Mouse (Mus musculus) forebrain, embryonic 16.5 days (tissue): ENCODE measurements around the gene Tmem104. TPM values are rescaled to one million over a fixed set of nuclear protein-coding genes. Genes with fewer than 3 reads are reported as not detected.

Experiments
- ATAC-seq: fragments of 200-750 bp; cut with Nextera tagmentation; 2 replicates; pipeline ENCODE4 v1.8.0; 2017; ENCODE audit warnings: mild to moderate bottlenecking, moderate library complexity
- H3K27ac ChIP-seq: fragments of 300-500 bp; sonication (generic); 2 replicates; pipeline ENCODE4 v1.5.1; 2014; ENCODE audit warnings: low read length, control low read depth
- H3K27me3 ChIP-seq: fragments of 300-500 bp; sonication (generic); replicated peaks from 2 replicates; pipeline ENCODE4 v1.6.1; 2014; ENCODE audit warnings: low read length; ENCODE audit not compliant: control insufficient read depth, insufficient read depth
- H3K36me3 ChIP-seq: fragments of 300-500 bp; sonication (generic); 2 replicates; pipeline ENCODE4 v1.6.1; 2014; ENCODE audit not compliant: control insufficient read depth, insufficient read depth
- H3K4me1 ChIP-seq: fragments of 300-500 bp; sonication (generic); replicated peaks from 2 replicates; pipeline ENCODE4 v1.6.1; 2014; ENCODE audit warnings: low read length; ENCODE audit not compliant: control insufficient read depth, insufficient read depth
- H3K4me2 ChIP-seq: fragments of 300-500 bp; sonication (generic); 2 replicates; pipeline ENCODE4 v1.6.1; 2014; ENCODE audit warnings: mild to moderate bottlenecking, low read length, control low read depth
- H3K4me3 ChIP-seq: fragments of 300-500 bp; sonication (generic); replicated peaks from 2 replicates; pipeline ENCODE4 v1.5.1; 2014; ENCODE audit warnings: mild to moderate bottlenecking, low read length, control low read depth
- H3K9ac ChIP-seq: fragments of 300-500 bp; sonication (generic); replicated peaks from 2 replicates; pipeline ENCODE4 v1.6.1; 2014; ENCODE audit warnings: low read depth, low read length, control low read depth
- H3K9me3 ChIP-seq: fragments of 300-500 bp; sonication (generic); 2 replicates; pipeline ENCODE4 v1.6.1; 2016; ENCODE audit warnings: low read length; ENCODE audit not compliant: control insufficient read depth
- WGBS: fragments of 180-500 bp; shearing (Covaris S2); extraction: QIAGEN DNeasy Blood & Tissue Kit; methylation state at CpG from one replicate; pipeline ENCODE4 v1.1.7; 2014; 5-methylcytosine and 5-hydroxymethylcytosine counted together
- polyA plus RNA-seq: library from polyadenylated mRNA; unstranded; fragments of >200 nt; fragmentation: Nextera tagmentation; extraction: Ambion mirVana; gene quantifications from 2 replicates; pipeline ENCODE4 v1.2.1, GENCODE M21; 2015

Tmem104 gene
- polyA plus RNA-seq, 1 experiment from 2014 or later: 11.2 TPM

DNA sequence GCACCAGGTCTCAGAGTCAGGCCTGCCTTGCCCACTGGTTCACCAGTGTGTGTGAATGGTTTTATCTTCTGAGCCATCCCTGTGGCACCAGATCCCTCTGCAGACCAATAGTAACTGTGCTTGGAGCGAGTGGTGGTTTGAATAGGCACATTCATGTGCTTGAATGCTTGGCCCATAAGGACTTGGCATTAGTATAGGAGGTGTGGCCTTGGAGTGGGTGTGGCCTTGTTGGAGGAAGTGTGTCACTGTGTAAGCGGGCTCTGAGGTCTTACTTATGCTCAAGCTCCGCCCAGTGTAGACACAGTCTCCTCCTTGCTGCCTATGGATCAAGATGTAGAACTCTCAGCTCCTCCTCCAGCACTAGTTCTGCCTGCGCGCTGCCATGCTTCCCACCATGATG is 100.1 kb downstream of the Tmem104 start:
- Histone ChIP-seq H3K27ac (no peak overlapping the region), H3K9me3 (no peaks in the 10 kb centered on the region), H3K9ac (no peak overlapping the region), H3K4me1 (peaks cover 15% of the 10 kb centered on the region), H3K27me3 (no peaks in the 10 kb centered on the region), H3K4me3 (no peak overlapping the region), H3K36me3 (no peaks in the 10 kb centered on the region), H3K4me2 (no peak overlapping the region)
- WGBS: 77% methylated on average over 5 of the region's 5 CpGs
- no peak for ATAC-seq

DNA sequence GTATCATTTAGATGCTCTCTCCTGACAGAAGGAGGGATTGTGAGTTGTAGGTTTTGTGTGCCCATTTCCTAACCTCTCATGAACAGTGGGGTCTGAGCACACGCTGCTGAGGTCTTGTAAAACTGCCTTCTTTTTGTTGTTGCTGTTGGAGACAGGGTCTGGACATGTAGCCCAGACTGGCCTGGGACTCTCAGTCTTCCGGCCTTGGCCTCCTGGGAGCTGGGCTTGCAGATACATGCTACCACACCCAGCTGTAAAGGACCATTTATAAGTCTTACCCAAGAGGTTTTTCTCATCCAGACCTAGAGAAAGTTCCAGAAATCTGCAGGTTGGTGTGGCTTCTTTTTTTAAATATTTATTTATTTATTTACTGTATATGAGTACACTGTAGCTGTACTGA is 101.0 kb downstream of the Tmem104 start:
- H3K9me3 ChIP-seq: no peaks in the 10 kb centered on the region
- H3K36me3 ChIP-seq: no peaks in the 10 kb centered on the region
- H3K4me2 ChIP-seq: no peak overlapping the region
- H3K27ac ChIP-seq: no peak overlapping the region
- peaks cover 15% of the 10 kb centered on the region for H3K4me1 ChIP-seq
- no peak overlapping the region for H3K4me3 ChIP-seq
- ATAC-seq: no peak
- WGBS: 77% methylated on average over 2 of the region's 2 CpGs
- no peak overlapping the region for H3K9ac ChIP-seq
- no peaks in the 10 kb centered on the region for H3K27me3 ChIP-seq

DNA sequence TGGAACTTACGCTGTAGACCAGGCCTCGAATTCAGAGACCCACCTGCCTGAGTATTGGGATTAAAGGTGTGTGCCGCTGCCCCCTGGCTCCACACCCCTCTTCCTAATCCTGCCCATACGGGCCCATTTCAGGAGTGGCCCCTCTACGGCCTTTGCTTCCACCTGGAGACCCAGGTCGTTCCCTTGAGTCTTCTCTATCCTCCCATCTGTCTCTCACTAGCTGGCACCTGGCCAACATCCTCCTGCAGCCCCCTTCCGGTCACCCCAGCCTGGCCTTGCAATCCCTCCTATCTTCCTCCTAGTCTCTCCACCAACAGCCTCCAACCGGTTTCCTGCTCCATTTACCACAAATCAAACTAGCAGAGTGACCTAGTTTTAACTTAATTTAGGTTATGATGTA is 102.6 kb downstream of the Tmem104 start:
- ATAC-seq: no peak
- Histone ChIP-seq H3K27me3 (no peaks in the 10 kb centered on the region), H3K36me3 (no peaks in the 10 kb centered on the region), H3K27ac (no peak overlapping the region), H3K4me3 (no peak overlapping the region), H3K9ac (no peak overlapping the region), H3K9me3 (no peaks in the 10 kb centered on the region), H3K4me1 (peaks cover 15% of the 10 kb centered on the region), H3K4me2 (no peak overlapping the region)
- WGBS: 82% methylated on average over 8 of the region's 8 CpGs

DNA sequence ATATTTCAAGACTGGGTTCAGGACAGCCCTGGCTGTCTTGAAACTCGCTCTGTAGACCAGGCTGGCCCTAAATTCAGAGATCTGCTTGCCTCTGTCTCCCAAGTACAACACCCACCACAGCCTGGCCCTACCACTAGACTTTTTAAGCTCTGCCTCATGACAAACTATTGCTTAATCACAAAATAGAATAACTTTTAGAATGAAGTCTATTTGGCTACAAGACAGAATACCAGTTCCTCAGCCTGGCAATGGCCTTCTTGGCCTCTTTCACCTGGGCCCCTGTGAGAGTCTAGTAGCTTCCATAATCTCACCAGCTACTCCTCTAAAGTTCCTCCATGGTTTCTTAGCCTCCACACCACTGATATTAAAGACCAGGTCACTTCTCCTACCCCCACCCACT is 103.0 kb downstream of the Tmem104 start:
- H3K27ac ChIP-seq: no peak overlapping the region
- H3K9me3 ChIP-seq: no peaks in the 10 kb centered on the region
- H3K27me3 ChIP-seq: no peaks in the 10 kb centered on the region
- no peak overlapping the region for H3K9ac ChIP-seq
- H3K4me3 ChIP-seq: no peak overlapping the region
- no peak overlapping the region for H3K4me2 ChIP-seq
- ATAC-seq: no peak
- H3K36me3 ChIP-seq: no peaks in the 10 kb centered on the region
- WGBS: 89% methylated on average over 1 of the region's 1 CpGs
- peaks cover 15% of the 10 kb centered on the region for H3K4me1 ChIP-seq

DNA sequence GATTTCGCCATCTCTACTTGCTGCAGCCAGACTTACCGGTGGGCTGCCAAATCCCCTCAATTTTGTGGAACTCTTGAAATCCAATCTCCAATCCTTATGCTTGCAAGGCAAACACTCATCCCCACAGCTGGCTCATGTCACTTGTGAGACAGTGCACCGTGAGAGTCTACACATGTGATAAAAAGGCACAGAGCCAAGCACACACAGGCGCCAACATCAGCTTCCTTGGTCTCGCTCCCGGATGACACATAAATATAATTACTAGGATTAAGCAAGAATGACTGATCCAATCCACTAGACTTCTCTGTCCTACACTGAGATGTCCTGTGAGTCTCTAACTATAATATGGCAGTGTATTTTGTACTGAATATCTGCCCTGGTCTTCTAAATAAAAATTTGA is 103.6 kb downstream of the Tmem104 start:
- no peaks in the 10 kb centered on the region for H3K9me3 ChIP-seq
- H3K9ac ChIP-seq: no peak overlapping the region
- 70% methylated on average over 6 of the region's 6 CpGs for WGBS
- H3K4me2 ChIP-seq: no peak overlapping the region
- no peak overlapping the region for H3K27ac ChIP-seq
- no peak; the same call in 1 of the 2 replicates for ATAC-seq
- H3K4me1 ChIP-seq: peaks cover 13% of the 10 kb centered on the region
- no peak overlapping the region for H3K4me3 ChIP-seq
- no peaks in the 10 kb centered on the region for H3K27me3 ChIP-seq
- no peaks in the 10 kb centered on the region for H3K36me3 ChIP-seq

DNA sequence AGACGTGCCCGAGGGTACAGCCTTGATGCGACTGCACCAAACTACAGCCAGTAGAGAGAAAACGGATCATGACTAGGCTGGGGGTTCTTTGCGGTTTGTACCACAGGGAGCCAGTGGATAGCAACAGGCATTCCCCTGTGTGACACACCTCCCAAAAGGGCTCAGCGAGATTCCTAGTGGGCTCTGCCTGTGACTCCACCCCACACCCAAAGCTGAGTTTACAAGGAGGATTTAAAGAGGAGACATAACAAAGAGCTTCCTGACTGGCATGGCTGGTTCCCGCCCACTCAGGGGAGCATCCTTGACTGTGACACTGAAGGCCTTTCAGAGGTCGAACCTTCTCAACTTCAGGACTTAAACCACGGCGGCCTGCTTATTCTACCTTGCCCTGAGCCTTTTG is 104.2 kb downstream of the Tmem104 start:
- H3K27ac ChIP-seq: no peak overlapping the region
- no peak for ATAC-seq
- no peak overlapping the region for H3K4me3 ChIP-seq
- H3K4me2 ChIP-seq: no peak overlapping the region
- H3K27me3 ChIP-seq: no peaks in the 10 kb centered on the region
- H3K9me3 ChIP-seq: no peaks in the 10 kb centered on the region
- H3K36me3 ChIP-seq: no peaks in the 10 kb centered on the region
- H3K9ac ChIP-seq: no peak overlapping the region
- peaks cover 7% of the 10 kb centered on the region for H3K4me1 ChIP-seq
- WGBS: 81% methylated on average over 10 of the region's 10 CpGs

DNA sequence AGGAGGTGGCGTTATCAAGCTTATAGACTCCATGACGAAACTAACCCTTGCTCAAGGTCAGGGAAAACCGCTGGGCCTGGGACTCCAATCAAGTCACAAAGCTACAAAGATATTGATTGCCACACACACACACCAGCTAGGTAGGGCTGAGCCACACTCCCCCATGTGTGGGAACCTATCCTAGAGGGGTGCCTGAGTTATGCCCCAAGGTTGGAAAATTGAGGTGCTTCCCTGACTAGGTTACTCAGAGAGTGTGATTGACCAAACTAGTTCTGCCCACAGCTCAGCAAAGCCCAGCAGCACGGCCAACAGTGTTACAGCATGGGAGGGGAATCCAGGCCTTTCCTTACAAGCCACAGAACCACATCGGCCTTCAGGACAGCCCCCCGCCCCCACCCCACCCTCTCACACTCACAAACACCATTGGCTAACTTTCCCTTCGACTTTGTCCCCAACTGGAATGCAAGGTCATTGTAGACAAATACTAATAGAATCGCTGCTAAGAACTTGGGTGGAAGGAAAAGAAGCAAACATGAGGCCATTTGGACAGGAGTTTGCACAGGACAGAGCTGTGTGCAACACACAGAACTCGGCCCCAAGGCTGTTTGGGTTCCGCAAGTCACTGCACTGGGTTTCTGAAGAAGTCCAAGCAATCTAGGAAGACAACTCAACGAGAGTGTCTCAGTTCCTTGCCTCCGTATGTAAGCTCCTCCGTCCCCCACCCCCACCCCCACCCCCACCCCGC is 105.5 kb downstream of the Tmem104 start:
- no peak for ATAC-seq
- H3K36me3 ChIP-seq: no peaks in the 10 kb centered on the region

DNA sequence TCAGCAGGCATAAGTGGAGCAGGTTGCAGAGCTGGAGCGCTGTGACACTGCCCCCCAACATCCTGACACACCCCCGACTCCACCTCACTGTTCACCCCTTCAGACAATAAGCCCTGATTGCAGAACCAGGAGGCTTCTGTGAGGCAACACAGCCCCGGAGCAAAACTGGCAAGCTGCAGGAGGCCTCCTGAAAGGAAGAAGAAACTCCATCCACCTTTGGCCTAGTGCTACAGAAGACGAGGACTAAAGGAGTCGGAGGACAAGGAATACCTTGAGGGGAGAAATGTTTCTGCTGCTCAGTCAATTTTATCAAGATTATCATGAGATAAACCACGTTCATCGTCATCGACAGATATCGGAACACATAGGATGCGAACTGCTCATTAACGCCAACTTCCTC is 108.7 kb downstream of the Tmem104 start:
- ATAC-seq: no peak
- Histone ChIP-seq H3K4me2 (no peak overlapping the region), H3K4me1 (peaks cover 8% of the 10 kb centered on the region; the same call in 1 of the 2 replicates), H3K27ac (no peak overlapping the region), H3K9ac (no peak overlapping the region), H3K9me3 (no peaks in the 10 kb centered on the region), H3K4me3 (no peak overlapping the region), H3K27me3 (no peaks in the 10 kb centered on the region), H3K36me3 (no peaks in the 10 kb centered on the region)
- WGBS: 89% methylated on average over 11 of the region's 11 CpGs

More for the DNA sequence above, 105.5 kb downstream of the Tmem104 start:
- Histone ChIP-seq H3K27ac (no peak overlapping the region), H3K9me3 (no peaks in the 10 kb centered on the region), H3K9ac (no peak overlapping the region), H3K4me3 (no peak overlapping the region), H3K4me1 (peaks cover 8% of the 10 kb centered on the region; the same call in 1 of the 2 replicates), H3K27me3 (no peaks in the 10 kb centered on the region), H3K4me2 (no peak overlapping the region)
- WGBS: 69% methylated on average over 14 of the region's 14 CpGs
